Mouse (Mus musculus): ENCODE results near the gene Slc13a1.
A peak's percentile ranks its signal among the peaks of the same experiment; 100 is the strongest.
"Not testable (repeated sequence)": the region's sequence is repeated elsewhere in the genome, so short reads cannot be mapped to it uniquely, and the experiment has no call there.

Slc13a1 gene

DNA sequence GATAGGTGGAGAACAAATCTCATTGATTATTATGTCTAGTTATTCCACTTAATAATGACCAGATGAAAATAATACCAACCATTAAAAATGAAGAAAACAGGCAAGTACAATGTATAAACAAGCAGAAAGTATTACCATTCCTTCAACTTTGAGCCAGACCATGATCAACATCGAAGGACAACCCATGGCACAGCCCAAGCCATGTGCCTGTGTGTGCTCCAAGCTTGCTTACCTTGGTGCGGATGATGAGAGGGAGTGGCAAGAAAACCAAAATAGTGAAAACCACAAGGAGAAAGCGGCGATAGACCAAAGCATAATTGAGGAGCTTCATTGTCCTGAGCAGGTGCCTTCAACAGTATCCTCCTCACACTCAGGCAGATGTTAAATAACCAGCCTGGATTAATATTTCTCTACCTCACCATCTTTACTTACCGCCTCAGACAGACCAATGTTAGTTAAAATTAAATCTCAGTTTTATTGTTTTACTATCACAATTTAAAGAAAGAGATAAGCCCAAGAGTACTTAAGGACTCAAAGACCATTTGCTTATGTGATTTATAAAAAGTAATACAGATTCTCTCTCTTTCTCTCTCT lies at the start of gene Slc13a1:
Slc13a1 (minus strand) TSS at position 359 of the 594 bp plus-strand sequence.
- no peak for DNase-seq (ENCODE audit: low read depth, low spot score)

DNA sequence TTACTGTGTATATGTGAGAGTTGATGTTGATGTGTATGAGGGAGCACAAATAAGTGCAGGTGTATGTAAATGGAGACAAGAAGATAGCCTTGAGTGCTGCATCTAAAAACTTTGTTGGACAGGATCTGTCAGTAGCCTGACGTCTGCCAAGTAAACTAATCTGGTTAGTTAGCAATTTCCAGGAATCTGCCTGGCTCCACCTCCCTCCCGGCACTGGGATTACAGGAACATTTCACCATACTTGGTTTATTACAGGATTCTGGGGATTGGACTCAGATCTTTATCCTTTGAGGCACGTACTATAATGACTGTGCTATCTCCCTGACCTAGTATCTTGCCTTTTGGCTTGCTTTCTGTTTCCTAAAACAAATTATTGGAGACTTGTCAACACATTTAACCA lies 40.0 kb upstream of the Slc13a1 start:
- no peak for DNase-seq (ENCODE audit: low read depth, low spot score)

DNA sequence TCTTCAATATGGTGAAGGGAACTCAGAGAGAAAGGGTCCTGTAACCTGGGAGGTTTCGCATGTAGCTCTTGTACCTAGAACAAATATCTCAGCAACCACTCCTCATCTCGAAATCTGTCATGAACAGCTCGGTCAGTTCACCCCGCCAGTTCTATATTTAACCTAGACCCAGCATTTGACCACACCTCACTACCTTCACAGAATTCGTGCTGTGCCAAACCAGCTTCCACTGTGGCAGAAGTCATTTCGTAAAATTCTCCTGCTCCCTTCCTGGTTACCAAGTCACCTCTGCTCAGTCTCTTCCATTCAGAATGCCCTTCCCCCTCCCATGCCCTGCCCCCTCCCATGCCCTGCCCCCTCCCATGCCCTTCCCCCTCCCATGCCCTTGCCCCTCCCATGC lies 34.3 kb upstream of the Slc13a1 start:
- peak; percentile 61 for DNase-seq (ENCODE audit: low read depth, low spot score)

DNA sequence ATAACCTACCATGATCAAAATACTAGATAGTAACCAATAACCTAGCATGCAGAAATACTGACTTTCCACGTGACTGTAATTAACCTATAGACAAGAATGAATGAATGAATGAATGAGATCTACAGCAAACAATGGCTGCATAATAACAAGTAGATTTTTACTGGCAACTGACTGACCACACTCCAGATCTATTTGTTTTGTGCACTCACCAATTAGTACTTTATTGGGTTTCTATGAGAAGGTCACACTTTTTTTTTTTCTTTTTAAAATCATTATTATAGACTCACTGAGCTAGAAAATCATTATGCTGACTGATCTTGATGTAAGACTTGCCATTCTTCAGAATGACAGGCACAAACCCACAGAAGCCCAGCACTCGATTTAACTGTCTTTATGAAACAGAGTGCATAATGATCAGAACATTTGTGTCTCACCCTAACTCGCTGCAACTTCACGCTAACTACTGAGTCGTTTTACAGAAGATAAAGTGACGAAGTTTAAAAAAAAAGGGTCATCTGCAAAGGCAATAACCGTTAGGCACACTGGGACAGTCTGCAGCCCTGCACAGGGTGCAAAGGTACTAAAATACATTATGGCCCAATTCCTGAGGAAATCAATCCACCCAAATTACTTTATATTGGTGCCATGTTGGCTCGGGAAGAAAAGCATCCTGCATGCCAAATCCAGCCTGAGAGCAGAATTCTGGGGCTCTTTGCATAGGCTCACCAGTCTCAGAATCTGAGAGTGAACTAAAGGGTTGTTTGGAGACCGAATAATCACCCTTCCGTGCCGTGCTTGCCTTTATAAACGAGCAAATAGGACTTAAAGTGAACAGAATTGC lies 33.0 kb upstream of the Slc13a1 start:
- peak; percentile 21 for DNase-seq (ENCODE audit: low read depth, low spot score)

DNA sequence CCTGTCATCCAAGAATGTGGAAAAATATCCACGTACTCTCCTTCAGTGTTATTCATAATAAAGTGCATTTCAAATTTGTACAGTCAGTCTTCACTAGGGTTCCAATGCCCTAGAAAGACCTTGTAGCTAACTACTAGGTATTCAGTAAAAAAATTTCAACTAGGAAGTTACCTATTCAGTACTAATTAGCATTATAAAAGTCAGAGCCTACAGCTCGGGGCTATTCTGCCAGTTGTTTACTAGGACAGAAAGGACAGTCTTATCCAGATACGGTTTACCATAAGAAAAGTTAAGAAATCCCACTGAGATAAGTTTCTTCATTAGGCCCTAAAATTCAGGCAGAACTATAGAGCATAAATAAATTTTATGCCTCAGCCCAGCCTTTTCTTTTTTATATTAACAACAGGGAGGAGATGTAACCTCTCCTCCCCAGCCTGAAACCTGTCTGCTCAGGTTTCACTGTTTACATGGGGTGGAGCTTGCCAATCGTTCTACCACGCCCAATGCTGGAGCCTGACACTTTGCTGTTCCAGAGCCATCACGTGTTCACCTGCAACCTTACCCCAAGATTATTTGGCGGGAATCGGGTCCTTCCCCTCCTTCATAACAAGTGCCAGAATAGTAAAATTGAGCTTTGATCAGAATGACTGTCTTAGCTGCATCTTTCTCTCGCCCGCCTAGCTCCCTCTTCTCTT lies 29.8 kb upstream of the Slc13a1 start:
- DNase-seq (ENCODE audit: low read depth, low spot score): not testable (repeated sequence)

DNA sequence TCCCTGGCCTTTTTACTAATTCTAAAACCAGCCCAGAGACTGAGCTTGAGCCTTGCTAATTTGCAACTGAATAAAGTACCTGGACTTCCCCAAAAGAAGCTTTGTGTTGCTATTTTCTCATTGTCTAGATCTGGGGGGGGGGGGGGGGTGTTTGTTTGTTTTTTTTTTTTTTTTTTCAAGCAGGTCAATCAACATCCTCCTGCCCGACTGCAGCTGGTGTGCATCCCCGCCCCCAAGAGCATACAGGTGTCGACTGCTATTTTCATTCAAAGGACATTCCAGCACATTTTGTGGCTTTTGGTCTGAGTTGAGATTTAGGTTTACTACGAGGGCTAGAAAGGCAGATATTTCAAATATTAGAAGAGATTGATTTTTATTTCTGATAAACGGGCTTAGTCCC lies 28.5 kb upstream of the Slc13a1 start:
- not testable (repeated sequence) for DNase-seq (ENCODE audit: low read depth, low spot score)

DNA sequence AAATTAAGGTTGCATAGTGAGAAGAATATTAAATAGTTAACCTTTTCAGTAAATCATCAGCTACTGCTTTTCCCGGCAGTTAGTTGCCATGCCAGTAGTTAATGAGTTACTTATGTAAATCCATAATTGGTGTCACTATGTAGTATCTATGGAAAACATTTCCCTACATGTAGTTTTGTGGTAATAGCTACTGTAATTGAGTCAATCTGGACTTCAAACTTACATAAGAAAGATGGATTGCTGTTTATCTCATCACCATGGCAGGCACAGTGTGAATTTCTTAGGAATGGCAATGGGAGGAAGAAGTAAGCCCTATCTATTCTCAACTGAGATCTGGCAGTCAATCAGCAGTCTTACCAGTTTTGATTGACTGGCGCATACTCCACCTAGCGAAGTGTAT lies 15.5 kb upstream of the Slc13a1 start:
- no peak for DNase-seq (ENCODE audit: low read depth, low spot score)

DNA sequence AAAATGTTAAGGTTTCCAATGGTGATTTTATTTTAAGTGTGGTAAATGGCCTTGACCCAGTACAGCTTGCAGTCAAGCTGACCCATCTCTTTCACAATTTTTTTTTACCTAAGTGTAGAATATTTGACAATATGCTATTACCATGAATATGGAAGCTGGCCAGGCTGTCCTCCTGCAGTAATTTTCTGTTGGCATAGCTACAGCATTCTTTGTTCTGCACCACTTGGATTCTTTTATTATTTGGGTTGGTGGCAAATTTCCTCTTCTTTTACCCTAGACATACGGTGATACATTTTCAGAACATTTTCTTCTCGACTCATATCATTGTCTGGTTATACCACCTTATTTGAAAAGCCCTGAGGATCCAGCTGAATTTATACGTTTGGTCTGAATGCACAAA lies 7.5 kb upstream of the Slc13a1 start:
- peak; percentile 90 for DNase-seq (ENCODE audit: low read depth, low spot score)

DNA sequence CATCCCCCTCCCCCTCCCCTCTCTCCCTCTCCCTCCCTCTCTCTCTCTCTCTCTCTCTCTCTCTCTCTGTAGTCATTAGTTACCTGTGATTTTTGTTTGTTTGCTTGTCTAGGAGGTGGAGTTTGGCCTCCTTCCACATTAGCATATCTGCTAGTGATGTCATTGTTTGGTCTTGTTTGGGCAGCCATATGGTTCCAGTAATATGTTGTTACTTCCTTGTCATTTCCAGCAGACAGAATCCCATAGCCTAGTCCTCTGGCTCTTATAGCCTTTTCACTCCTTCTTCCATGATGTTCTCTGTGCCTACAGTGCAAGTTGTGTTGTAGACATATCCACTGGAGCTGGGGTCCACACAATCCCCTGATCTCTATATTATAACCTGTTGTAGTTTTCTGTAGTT lies 6.1 kb upstream of the Slc13a1 start:
- peak; percentile 31 for DNase-seq (ENCODE audit: low read depth, low spot score)

DNA sequence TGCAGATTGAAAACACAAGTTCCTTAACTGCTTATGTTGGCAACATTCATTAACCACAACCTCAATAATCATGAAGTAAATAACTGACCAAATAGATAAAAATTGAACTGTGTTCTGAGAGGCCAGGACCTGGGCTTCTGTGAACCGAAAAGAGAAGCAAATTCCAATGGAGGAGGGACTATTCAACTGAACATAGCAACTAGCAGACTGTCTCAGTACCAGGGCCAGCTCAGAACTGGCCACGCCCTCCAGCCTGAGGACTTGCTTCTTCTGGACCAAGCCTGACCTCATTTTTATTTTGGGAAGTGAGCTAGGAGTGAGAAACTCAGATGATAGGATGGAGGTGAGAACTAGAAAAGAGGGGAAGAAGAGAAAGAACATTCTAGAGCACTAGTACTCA lies 4.8 kb upstream of the Slc13a1 start:
- peak; percentile 50 for DNase-seq (ENCODE audit: low read depth, low spot score)

DNA sequence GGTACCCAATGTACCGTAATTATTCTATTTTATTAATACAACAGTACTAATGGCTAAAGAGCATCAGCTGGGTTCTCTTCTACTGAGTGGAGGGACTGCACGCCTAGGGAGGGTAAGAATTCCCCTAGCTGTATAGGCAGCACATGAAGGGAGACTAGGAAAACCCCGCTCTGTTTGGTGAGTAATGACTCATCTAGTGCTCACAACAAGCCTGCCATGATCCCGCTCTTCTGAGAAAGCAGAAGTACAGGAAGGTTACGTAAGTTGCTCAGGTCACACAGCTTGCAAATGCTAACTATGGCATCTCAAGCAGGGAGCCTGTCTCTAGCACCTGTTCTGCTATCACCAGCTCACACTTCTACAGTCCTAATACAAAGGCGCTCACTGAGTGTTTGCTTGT lies 1.1 kb downstream of the Slc13a1 start:
- DNase-seq (ENCODE audit: low read depth, low spot score): peak; percentile 94

DNA sequence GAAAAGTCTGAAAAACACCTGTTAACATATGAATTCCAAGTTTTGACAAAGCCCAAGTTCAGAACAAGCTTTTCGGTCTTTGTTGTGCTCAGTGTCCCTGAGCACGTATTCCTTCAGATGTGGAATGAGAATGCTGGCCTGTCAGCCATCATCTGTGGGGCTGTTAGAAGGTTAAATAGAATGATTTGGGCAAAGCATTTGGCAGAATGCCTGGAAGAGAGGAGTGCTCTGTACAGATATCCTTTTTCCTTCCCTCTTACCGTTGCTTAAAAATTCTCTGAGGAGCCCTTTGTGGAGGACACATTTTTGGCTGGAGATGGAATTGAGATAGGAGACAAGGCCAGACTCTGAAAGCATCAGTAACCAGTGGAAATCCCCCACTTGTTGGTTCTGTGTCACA lies 2.6 kb downstream of the Slc13a1 start:
- peak; percentile 57 for DNase-seq (ENCODE audit: low read depth, low spot score)

DNA sequence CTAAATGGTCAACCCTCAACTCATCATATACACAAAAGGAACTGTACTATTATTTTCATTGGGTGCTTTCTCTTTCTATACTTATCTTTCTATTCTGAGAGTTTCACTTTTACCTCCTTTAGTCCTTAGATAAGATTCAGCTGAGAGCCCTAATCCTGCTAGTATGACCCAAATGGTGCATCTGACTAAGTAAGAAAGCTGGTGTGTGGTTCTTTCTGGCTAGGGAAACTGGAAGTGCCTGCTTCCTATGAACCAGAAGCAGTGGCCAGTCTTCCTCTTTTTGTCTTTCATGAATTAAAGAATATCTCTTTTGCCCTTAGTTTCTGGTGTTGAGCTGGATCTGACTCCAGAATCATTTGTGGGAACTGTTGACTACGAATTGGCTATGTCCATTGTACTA lies 8.1 kb downstream of the Slc13a1 start:
- no peak for DNase-seq (ENCODE audit: low read depth, low spot score)

DNA sequence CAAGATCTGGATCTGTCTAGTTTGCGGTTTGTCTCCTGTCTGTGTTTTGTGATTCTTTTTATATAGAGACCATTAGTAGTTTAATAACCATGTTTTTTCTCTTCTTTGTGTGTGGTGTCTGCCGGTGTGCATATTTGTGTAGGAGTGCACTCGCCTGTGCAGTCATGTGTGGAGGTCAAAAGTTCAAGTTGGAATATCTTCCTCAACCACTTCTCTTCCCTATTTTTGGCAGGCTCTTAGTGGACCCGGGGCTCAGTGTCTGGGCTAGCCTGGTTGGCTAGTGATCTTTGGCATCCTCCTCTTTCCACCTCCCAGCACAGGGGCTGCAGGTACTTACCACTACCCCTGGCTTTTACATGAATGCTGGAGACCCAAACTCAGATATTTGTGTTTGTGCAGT lies 13.0 kb downstream of the Slc13a1 start:
- no peak for DNase-seq (ENCODE audit: low read depth, low spot score)

DNA sequence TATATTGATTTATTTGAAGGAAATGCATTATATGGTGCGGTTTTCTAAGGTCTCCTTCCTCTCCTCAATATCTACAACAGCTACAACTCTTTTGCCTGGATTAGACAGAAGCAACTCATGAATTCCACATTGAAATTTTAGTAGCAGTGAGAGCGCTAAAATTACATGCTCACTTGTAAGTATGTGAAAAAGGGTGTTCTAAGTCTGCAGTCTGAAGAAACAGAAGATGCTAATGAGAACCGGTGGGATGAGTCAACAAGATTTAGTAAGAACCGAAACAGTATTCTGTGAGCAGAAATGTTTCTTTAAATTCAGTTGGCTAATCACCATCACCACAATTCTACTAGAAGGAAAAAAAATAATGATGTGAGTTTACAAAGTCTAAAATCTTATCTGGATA lies 34.9 kb downstream of the Slc13a1 start:
- DNase-seq (ENCODE audit: low read depth, low spot score): peak; percentile 72

DNA sequence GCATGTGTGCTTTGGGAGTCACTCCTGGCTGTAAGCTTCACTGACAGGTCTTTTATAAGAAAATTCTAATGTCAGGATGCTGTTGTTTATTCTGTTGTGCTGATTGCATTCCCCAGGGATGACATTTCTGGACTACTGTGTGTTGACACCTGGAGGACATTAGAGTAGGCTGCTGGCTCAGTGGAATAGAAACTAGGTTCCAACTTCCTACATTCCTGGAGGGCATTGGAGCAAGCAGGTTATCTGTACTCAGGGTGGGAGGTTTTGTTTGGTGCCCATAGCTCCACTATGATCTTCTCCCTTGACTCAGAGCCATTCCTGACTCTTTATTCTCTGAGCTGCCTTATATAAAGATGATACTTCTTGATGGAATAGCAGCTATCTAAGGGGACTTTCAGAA lies 45.3 kb downstream of the Slc13a1 start:
- no peak for DNase-seq (ENCODE audit: low read depth, low spot score)

DNA sequence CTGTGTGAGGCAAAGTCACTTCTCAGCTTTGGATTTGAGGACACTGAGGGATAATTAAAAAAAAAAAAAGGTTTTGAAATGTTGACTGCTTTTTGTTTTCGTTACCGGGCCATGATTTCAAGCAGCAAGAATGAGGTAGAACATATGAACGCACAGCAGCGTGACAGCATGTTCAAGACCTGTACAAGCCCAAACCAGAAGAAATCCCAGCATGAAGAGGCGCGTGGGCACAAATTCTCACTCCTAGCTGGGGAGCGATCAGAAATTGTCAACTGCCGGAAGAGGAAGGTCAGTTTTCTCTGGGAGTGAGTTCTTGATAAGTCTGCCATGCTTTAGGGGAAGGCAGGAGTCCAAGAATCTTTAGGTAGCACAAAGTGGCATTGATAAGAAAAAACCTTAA lies 56.3 kb downstream of the Slc13a1 start:
- peak; percentile 36 for DNase-seq (ENCODE audit: low read depth, low spot score)

DNA sequence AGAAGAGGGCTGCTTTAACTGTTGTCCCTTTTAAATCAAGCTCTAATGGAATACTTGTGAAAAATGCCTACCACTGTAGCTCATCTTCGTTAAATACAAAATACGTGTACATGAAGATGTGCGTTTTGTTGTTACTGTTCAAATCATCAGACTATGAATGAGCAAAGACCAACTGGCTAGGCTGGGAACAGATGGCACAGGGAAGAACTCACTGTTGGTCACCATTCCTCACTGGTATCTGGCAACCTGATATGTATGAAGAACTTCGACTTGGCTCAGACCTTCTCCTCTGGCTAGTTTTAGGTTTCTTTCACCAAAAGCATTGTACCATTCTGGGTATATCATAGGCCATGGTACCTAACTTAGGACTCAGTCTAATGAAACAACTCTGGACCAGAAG lies 59.4 kb downstream of the Slc13a1 start:
- DNase-seq (ENCODE audit: low read depth, low spot score): peak; percentile 96

DNA sequence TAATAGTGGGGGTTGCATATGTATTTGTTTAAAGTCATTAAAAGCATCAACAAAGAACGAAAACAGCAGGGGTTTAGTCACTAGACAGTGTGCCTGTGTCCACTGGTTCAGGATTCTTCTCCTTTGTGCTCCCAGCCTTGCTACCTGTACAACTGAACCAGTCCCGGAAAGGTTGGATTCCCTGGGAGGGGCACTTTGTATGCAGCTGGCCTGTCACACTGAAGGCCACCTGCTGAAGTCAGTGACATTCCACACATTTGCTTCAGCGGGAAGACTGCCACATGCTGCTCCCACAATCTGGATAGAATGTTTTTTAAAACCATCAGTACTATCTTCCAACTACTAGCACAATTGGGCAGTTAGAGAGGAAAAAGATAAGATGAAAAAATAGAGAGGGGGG lies 61.7 kb downstream of the Slc13a1 start:
- peak; percentile 98 for DNase-seq (ENCODE audit: low read depth, low spot score)

DNA sequence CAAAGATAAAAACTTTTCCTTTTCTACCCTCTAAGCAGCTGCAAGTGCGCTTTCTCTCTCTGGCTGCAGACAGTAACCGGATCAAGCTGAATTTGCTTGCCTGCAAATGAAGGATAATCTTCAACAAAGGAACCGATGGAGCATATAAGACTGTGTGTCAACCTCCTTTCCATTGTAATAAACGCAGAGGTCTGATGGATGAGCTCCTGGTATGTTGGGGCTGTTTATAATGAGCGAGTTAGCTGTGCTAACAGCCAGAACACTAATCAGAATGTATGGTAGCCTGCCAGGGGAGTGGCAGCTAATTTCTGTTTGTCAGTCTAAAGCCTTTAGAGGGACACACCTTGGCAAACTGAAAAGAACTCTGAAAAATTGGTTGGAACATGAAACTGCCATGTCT lies 62.2 kb downstream of the Slc13a1 start:
- DNase-seq (ENCODE audit: low read depth, low spot score): peak; percentile 55

DNA sequence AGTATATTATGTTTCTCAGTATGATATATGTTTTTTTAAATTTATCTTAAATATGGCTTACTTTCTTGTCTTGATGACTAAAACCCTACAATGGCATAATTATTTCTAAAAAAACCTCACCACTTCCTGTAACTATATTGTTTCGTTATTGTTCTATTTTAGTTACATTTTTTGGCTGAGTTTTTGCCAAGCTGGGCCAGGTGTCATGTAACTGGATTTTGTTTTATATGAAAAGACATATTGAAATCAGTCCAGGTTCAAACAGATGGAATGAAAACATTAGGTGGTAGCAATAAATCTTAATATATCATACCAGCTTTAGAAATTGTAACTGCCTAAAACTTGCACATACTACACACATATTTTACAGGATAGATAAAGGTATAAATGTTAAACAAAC lies 66.6 kb downstream of the Slc13a1 start:
- DNase-seq (ENCODE audit: low read depth, low spot score): peak; percentile 94

DNA sequence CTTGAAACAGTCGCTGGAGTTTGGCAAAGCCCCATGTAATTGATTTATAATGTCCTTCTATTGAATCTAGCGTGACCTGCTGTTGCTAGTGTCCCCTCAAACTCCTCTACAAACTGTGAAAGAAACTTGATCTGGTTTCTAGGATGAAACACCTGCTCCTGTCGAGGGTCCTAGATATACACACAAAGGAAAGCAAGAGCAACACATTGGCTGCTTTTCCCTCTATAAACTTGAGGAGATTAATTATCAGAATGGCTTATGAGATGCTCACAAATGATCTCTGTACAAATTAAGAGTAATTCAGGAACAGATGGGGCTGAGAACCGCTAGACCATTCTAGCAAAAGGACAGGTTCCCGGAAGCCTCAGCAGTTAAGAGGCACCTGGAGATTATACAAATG lies 67.2 kb downstream of the Slc13a1 start:
- DNase-seq (ENCODE audit: low read depth, low spot score): peak; percentile 91

DNA sequence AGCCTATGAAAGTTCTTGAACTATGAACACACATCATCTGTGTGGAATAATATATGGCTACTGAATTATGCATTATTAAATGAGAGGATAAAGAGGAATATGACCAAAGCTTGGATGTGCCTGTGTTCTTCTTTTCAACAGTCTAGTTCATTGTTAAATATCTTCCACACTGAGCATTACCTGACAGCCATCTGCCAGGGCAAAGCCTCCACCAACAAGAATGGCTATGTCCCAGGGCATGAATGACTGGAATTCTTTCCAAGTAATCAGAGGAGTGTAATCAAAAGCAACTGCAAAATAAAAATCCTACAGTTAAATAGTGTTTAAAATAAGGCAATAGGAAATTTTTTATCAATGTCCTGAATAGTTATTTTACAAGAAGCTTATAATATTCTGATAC lies 70.5 kb downstream of the Slc13a1 start:
- peak; percentile 92 for DNase-seq (ENCODE audit: low read depth, low spot score)

Measured in brain, adult 2 months (tissue).